Mouse (Mus musculus): ENCODE measurements at regions not wholly inside any gene's neighbourhood (a gene's known extent, or its start where the extent isn't known, plus 50 kb on each side); places are given as distances from the start of the nearest gene placed in this dataset.
A peak's percentile ranks its signal among the peaks of the same experiment; 100 is the strongest.

- no peak for DNase-seq
These were observed 662.2 kb downstream of the Zfp706 start for GRCm38 (mm10) chr15:36345413-36345812.

DNA sequence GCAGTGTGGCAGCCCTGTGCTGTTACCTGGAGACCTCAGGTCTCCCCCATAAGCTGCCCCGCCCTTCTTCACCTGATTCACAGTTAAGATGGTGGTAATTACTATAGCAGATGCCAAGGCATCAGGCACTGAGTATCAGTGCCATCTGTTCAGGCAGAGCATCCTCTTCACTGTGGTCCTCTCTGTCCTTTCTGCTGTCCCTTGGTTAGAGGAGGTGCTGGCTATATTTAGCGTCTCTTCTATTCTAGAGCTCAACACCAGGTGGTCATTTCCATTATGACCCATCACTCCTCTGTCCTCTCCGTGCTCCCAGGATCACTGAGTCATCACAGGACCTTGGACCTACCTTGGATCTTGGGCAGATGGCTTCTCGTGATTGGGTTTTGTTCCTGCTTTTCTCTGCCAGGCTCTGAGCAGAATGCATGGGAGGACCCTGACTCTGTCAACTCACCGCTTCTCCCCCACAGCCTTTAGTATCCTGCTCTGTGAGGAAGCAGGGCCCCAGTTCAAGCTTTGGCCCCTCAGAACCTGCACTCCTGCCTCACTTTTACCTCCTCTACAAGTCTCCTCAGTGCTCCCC, 667.5 kb downstream of the Zfp706 start:
- DNase-seq, result no peak

- DNase-seq, result no peak
These were observed 668.8 kb downstream of the Zfp706 start for GRCm38 (mm10) chr15:36338766-36339165.

DNA sequence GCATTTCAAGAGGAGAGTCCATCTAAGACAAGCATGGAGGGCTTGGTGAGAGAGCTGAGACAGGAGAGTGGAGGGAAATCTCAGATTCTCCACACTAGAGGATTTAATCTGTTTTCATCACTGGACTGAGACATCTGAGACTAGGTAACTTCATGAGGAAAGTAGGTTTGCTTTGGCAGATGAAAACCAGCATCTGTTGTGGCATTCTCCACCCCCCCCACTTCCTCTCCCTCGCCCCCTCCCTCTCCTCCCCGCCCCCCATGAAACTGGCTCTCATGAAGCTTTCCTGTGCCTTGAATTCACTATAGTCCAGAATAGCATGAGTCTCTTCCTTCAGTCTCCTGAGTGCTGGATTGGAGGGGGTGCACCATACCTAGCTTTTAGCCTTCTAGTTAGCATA, 670.7 kb downstream of the Zfp706 start:
- DNase-seq, result peak; percentile 44

DNA sequence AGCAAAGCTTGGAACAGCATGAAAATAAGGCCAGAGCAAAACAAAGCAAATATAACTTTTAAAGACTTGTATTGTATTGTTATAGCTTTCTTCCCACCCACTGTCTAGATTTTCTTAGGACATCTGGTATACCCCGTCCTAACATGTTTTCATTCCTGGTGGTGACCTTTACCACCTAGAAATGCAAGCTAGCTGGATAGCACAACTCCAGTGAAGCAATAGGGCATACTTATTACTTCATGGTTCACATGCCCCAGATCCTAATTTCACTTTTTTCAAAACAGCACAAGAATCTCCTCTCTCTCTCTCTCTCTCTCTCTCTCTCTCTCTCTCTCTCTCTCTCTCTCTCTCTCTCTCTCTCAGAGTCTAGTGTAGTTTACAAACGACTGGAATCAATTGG, 672.5 kb downstream of the Zfp706 start:
- no peak for DNase-seq

DNA sequence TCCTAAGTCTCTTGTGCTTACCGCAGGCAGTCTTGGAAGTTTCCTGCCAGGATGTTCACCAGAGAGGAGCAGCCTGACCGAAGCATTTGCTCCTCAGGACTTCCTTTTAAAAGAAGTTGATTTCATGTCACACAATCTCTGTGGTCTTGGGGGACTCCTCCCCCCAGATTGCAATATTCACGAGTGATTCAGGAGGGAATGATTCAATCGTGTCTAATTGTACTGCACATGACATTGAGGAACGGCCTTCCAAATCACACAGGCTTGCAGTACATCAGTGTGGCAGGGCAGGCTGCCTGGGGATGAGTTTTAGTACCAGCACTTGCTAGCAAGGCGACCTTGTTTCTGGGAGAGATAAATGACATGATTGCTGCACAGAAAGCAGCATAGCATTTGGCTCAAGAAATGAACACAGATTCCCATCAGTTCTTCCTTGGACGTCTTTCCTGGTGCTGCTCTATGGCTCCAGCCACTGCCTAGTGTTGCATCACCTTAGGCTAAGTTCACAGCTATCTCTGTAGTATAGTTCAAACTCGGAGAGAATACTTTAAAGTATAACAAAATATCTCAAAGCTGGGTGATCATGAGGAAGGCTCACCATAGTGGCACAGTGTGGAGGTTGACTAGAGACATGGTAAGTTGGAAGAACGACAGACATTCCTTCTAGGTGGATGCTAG, 673.0 kb downstream of the Zfp706 start:
- DNase-seq, result no peak

- DNase-seq, result no peak
These were observed 673.7 kb downstream of the Zfp706 start for GRCm38 (mm10) chr15:36333857-36334256.

GRCm38 (mm10) chr15:36333265-36333664, 674.3 kb downstream of the Zfp706 start:
- DNase-seq, result no peak

Data from thymus, postnatal 4 days (tissue).